ENCODE assay signal across 8 mouse cellular contexts in the genomic region with DNA sequence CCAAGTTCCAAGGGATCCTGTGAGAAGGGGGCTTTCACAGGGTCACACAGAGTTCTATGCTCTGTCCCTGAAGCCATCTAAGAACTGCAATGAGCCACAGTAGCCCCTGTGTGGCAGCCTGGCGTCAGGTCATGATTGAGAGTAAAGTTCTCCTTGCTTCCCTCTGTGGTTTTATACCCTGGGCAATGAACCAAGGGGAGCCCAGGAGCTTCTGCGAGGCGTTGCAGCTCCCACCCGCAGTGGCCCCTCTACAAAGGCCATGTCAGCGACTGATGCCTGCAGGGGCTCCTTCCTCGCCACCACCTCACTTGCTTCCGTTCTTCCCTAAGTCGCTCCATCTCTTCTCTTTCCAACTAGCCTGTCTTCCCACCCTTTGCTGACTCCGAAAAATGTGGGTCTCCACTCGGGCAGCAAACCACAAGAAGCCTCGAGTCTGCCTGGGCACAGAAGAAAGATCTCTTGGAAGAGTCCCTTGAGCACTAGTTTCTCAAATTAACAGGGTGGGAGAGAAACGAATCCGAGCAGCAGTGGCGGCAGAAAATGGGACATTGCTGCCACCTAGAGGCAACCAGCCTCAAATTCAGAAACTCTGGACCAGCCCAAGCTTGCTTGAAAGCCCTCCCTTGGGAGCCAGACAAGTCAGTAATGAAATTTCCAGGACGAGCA. TPM values are rescaled to one million over a fixed set of nuclear protein-coding genes. Genes with fewer than 3 reads are reported as not detected.
DNase-seq lines count a peak whose midpoint lies in the region; ATAC-seq and TF ChIP-seq lines count a peak whose summit lies in the region.

No protein-coding gene starts in this region.

- H3K27me3 ChIP-seq in forebrain, embryonic 15.5 days: no peaks in the 10 kb centered on the region; the same call in 1 of the 2 replicates
- H3K27me3 ChIP-seq in lung, embryonic 14.5 days (ENCODE audit: insufficient read depth, low read length): no peaks in the 10 kb centered on the region

- H3K4me2 ChIP-seq in forebrain, embryonic 15.5 days (replicated peaks): peak overlapping the region; percentile 60
- H3K4me2 ChIP-seq in lung, embryonic 14.5 days: peak overlapping the region; percentile 91

- peak overlapping the region; percentile 49; the same call in 1 of the 2 replicates for H3K9ac ChIP-seq in ES-E14 (ENCODE audit: insufficient read depth, low read depth, low read length, poor library complexity, severe bottlenecking)
- H3K9ac ChIP-seq in forebrain, embryonic 15.5 days (replicated peaks): peak overlapping the region; percentile 37
- H3K9ac ChIP-seq in lung, embryonic 14.5 days: peak overlapping the region; percentile 49

- H3K4me3 ChIP-seq in ES-E14 (ENCODE audit: insufficient read depth in 1 of 2, low read depth in 1 of 2, low read length in 2 of 2, poor library complexity in 1 of 2, severe bottlenecking in 1 of 2): peak overlapping the region; percentile 2 to 75; a peak in 2 of 4 replicates
- peak overlapping the region; percentile 39 for H3K4me3 ChIP-seq in forebrain, embryonic 15.5 days
- peak overlapping the region; percentile 65 for H3K4me3 ChIP-seq in layer of hippocampus, adult 2 months
- peak overlapping the region; percentile 43 for H3K4me3 ChIP-seq in lung, embryonic 14.5 days (ENCODE audit: low read depth, low read length)

- no peak overlapping the region for H3K27ac ChIP-seq in ES-E14 (ENCODE audit: insufficient read depth, low read depth, low read length, poor library complexity, severe bottlenecking)
- peak overlapping the region; percentile 36; the same call in 1 of the 2 replicates for H3K27ac ChIP-seq in forebrain, embryonic 15.5 days (replicated peaks)
- H3K27ac ChIP-seq in layer of hippocampus, adult 2 months: peak overlapping the region; percentile 63
- no peak overlapping the region for H3K27ac ChIP-seq in lung, embryonic 14.5 days (ENCODE audit: low read depth)

- under 1% methylated on average over 15 of the region's 15 CpGs for WGBS in forebrain, embryonic 15.5 days
- WGBS in lung, embryonic 14.5 days: under 1% methylated on average over 15 of the region's 15 CpGs

- intact Hi-C loops in heart, postnatal 25 days (cut with DNase I): loop anchor here (1.0 to 5.0 kb wide), 3 partner anchors 294 to 825 kb away; no protein-coding TSS in a partner anchor

- in situ Hi-C loops in ES-E14 (cut with MboI; ENCODE audit: low sequenced_read_pairs in 2 of 2, unreplicated experiment in 2 of 2): no loop called here

- DNase-seq in ES-E14 (ENCODE audit: low read depth, low spot score): peak; percentile 60
- DNase-seq in cerebellum, adult 11-12 months: peak; percentile 73
- DNase-seq in heart, postnatal 25 days (ENCODE audit: low spot score): peak; percentile 61
- peak; percentile 85 to 86 for DNase-seq in layer of hippocampus, adult 2 months (ENCODE audit: low spot score in 2 of 2)
- DNase-seq in lung, embryonic 14.5 days: peak; percentile 92
- DNase-seq in testis, postnatal 14 days (ENCODE audit: low spot score): peak; percentile 45

- no peaks in the 10 kb centered on the region for H3K9me3 ChIP-seq in ES-E14 (ENCODE audit: control insufficient read depth, insufficient read depth, low read depth, low read length)
- no peaks in the 10 kb centered on the region for H3K9me3 ChIP-seq in forebrain, embryonic 15.5 days
- no peaks in the 10 kb centered on the region for H3K9me3 ChIP-seq in lung, embryonic 14.5 days (ENCODE audit: low read depth, low read length)

- peak; percentile 83 for ATAC-seq in forebrain, embryonic 15.5 days (replicated peaks)
- ATAC-seq in lung, embryonic 14.5 days (ENCODE audit: insufficient read depth): peak; percentile 93
- peak; percentile 70 for ATAC-seq in neutrophil, adult 5-6 weeks (ENCODE audit: extremely low read depth, insufficient number of reproducible peaks, low FRiP score, poor library complexity, severe bottlenecking)

- no peaks in the 10 kb centered on the region for H3K36me3 ChIP-seq in ES-E14 (ENCODE audit: control insufficient read depth, insufficient read depth, low read length, poor library complexity, severe bottlenecking)
- no peaks in the 10 kb centered on the region for H3K36me3 ChIP-seq in forebrain, embryonic 15.5 days
- no peaks in the 10 kb centered on the region for H3K36me3 ChIP-seq in lung, embryonic 14.5 days (ENCODE audit: insufficient read depth)

- peak; percentile 81 for TF ChIP-seq CTCF in layer of hippocampus, adult 2 months (conservative IDR thresholded peaks at IDR 0.05)
- TF ChIP-seq CTCF in lung, embryonic 14.5 days (IDR thresholded peaks at IDR 0.05; ENCODE audit: low read depth): peak; percentile 74

- no peaks in the 10 kb centered on the region for H3K4me1 ChIP-seq in ES-E14 (ENCODE audit: control insufficient read depth in 2 of 2, insufficient read depth in 2 of 2, low read length in 2 of 2, poor library complexity in 1 of 2)
- H3K4me1 ChIP-seq in forebrain, embryonic 15.5 days: peaks cover 6% of the 10 kb centered on the region
- H3K4me1 ChIP-seq in lung, embryonic 14.5 days (ENCODE audit: insufficient read depth): no peaks in the 10 kb centered on the region

TF ChIP-seq in ES-E14, 5 proteins besides CTCF, POLR2A, EP300 and RAD21:
- TF ChIP-seq HCFC1 (IDR thresholded peaks at IDR 0.05; ENCODE audit: borderline replicate concordance, insufficient read depth, low read length) (no peak), ZC3H11A (IDR thresholded peaks at IDR 0.05; ENCODE audit: borderline replicate concordance, low read depth, low read length) (peak; percentile 62; the same call in 1 of the 2 replicates), CHD2 (IDR thresholded peaks at IDR 0.05; ENCODE audit: low read depth, low read length) (no peak)
TF ChIP-seq in ES-E14: peak in this region for 1.

RNA-seq across cellular contexts. Expression of a gene that starts 27.0 kb away (rescaled TPM):
- total RNA-seq in ES-E14 (2012; rRNA removed): not detected in 2 replicates
- not detected in 2 replicates for polyA plus RNA-seq in forebrain, embryonic 15.5 days (2015; fragmentation: Nextera tagmentation; extraction: Ambion mirVana)
- total RNA-seq in heart, postnatal 25 days (2021): not detected
- not detected for total RNA-seq in layer of hippocampus, adult 2 months (2021)
- polyA plus RNA-seq in lung, embryonic 14.5 days (2014; fragmentation: Nextera tagmentation; extraction: Ambion mirVana): not detected in 2 replicates
- total RNA-seq in neutrophil, adult 5-6 weeks (2017): not detected in 2 replicates

Comparison
In these comparisons a context has a peak if more than half of its experiments do, and no peak if none do; other contexts are left out.
1. H3K27ac ChIP-seq: peak in forebrain, embryonic 15.5 days (single experiment) and layer of hippocampus, adult 2 months (single experiment); none in ES-E14 (single experiment) and lung, embryonic 14.5 days (single experiment).
2. Peak in every context shown above with its lines, with median percentiles within 50 percentile points of each other: DNase-seq, H3K4me3 ChIP-seq, H3K9ac ChIP-seq and ATAC-seq.